8 mouse cellular contexts compared by ENCODE assay signal in the genomic region with DNA sequence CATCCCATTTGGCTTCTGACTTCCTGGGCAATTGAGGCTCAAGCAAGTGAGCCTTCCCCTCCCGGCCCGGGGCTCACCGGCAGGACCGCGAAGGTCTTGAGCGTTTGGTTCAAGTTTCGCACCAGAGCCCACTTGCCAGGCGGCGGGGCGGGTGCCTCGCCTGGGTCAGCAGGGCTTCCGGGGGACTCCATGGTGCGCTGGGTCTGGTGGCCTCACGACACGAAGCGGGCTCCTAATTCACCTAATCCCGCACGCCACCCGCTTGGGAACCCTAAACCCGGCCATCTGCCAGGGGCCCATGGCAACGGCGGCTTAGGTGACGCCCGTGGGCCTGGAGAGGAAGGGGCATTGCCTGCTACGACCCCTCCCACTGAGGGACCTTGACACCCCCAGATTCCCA. TPM values are rescaled to one million over a fixed set of nuclear protein-coding genes. Genes with fewer than 3 reads are reported as not detected.
DNase-seq lines count a peak whose midpoint lies in the region; ATAC-seq and TF ChIP-seq lines count a peak whose summit lies in the region.

No protein-coding gene starts in this region.

- no peaks in the 10 kb centered on the region for H3K36me3 ChIP-seq in testis, adult 2 months (ENCODE audit: control insufficient read depth, insufficient read depth, low read length)
- no peaks in the 10 kb centered on the region for H3K36me3 ChIP-seq in limb, embryonic 15.5 days
- no peaks in the 10 kb centered on the region for H3K36me3 ChIP-seq in stomach, postnatal 0 days (ENCODE audit: control insufficient read depth, insufficient read depth, low read length)

- WGBS in limb, embryonic 15.5 days: 4% methylated on average over 25 of the region's 25 CpGs
- WGBS in stomach, postnatal 0 days: 12% methylated on average over 25 of the region's 25 CpGs

- H3K4me2 ChIP-seq in limb, embryonic 15.5 days: peak overlapping the region; percentile 54
- H3K4me2 ChIP-seq in stomach, postnatal 0 days (replicated peaks; ENCODE audit: low read depth): peak overlapping the region; percentile 45

- peak overlapping the region; percentile 52 for H3K4me3 ChIP-seq in testis, adult 2 months (ENCODE audit: control insufficient read depth, low read depth, low read length)
- H3K4me3 ChIP-seq in limb, embryonic 15.5 days: peak overlapping the region; percentile 28
- H3K4me3 ChIP-seq in stomach, postnatal 0 days (ENCODE audit: low read depth, low read length): peak overlapping the region; percentile 12; the same call in 1 of the 2 replicates

- no peak for TF ChIP-seq POLR2A in testis, adult 2 months (IDR thresholded peaks at IDR 0.05; ENCODE audit: control insufficient read depth, low read depth, low read length)

- peak overlapping the region; percentile 50; the same call in 1 of the 2 replicates for H3K27ac ChIP-seq in testis, adult 2 months (ENCODE audit: control insufficient read depth, insufficient read depth, low read depth, low read length)
- H3K27ac ChIP-seq in limb, embryonic 15.5 days: no peak overlapping the region; the same call in 1 of the 2 replicates
- H3K27ac ChIP-seq in stomach, postnatal 0 days (replicated peaks): no peak overlapping the region

- H3K4me1 ChIP-seq in testis, adult 2 months (ENCODE audit: control insufficient read depth, insufficient read depth, low read length): peaks cover 6% of the 10 kb centered on the region
- peaks cover 17% of the 10 kb centered on the region for H3K4me1 ChIP-seq in limb, embryonic 15.5 days
- no peaks in the 10 kb centered on the region for H3K4me1 ChIP-seq in stomach, postnatal 0 days (replicated peaks; ENCODE audit: control insufficient read depth, insufficient read depth)

- H3K9ac ChIP-seq in limb, embryonic 15.5 days: peak overlapping the region; percentile 23; the same call in 1 of the 2 replicates
- H3K9ac ChIP-seq in stomach, postnatal 0 days (ENCODE audit: low read length): peak overlapping the region; percentile 48; the same call in 1 of the 2 replicates

- H3K27me3 ChIP-seq in testis, adult 2 months (ENCODE audit: control insufficient read depth, insufficient read depth, low read length): no peaks in the 10 kb centered on the region
- peaks cover 19% of the 10 kb centered on the region; the same call in 1 of the 2 replicates for H3K27me3 ChIP-seq in limb, embryonic 15.5 days
- H3K27me3 ChIP-seq in stomach, postnatal 0 days (ENCODE audit: control insufficient read depth, insufficient read depth, low read length): no peaks in the 10 kb centered on the region

- peak; percentile 41 for DNase-seq in embryo, embryonic 11 days
- no peak for DNase-seq in embryo, embryonic 10 days (ENCODE audit: low spot score)
- DNase-seq in testis, postnatal 14 days (ENCODE audit: low spot score): no peak
- DNase-seq in stomach, postnatal 0 days (ENCODE audit: low spot score): no peak
- no peak for DNase-seq in right cerebral cortex, postnatal 14 days
- DNase-seq in yolk sac, embryonic 10.5 days (ENCODE audit: low spot score): no peak

- TF ChIP-seq CTCF in testis, adult 2 months (IDR thresholded peaks at IDR 0.05; ENCODE audit: control insufficient read depth, insufficient read depth, insufficient replicate concordance, low read depth, low read length): no peak
- no peak for TF ChIP-seq CTCF in stomach, postnatal 0 days (IDR thresholded peaks at IDR 0.05; ENCODE audit: low read depth)

- no peaks in the 10 kb centered on the region for H3K9me3 ChIP-seq in limb, embryonic 15.5 days
- H3K9me3 ChIP-seq in stomach, postnatal 0 days (ENCODE audit: control insufficient read depth, low read length): no peaks in the 10 kb centered on the region

- ATAC-seq in limb, embryonic 15.5 days (ENCODE audit: insufficient number of reproducible peaks, low FRiP score, low TSS enrichment, low read depth): no peak
- no peak for ATAC-seq in stomach, postnatal 0 days (ENCODE audit: low FRiP score, low TSS enrichment)

- no peak for TF ChIP-seq EP300 in stomach, postnatal 0 days (optimal IDR thresholded peaks at IDR 0.05)

RNA-seq across cellular contexts. Expression of a gene that starts 8.1 kb away (rescaled TPM):
- polyA plus RNA-seq in testis, adult 2 months (2012; rRNA removed): 98.0 and 110 TPM in 2 replicates
- polyA plus RNA-seq in limb, embryonic 15.5 days (2015; fragmentation: Nextera tagmentation; extraction: Ambion mirVana): 8.0 and 8.1 TPM in 2 replicates
- 2.1 and 2.4 TPM in 2 replicates for polyA plus RNA-seq in stomach, postnatal 0 days (2015; fragmentation: Nextera tagmentation; extraction: Ambion mirVana)

RNA-seq across cellular contexts. Expression of a gene that starts 34.1 kb away (rescaled TPM):
- 0.11 and 0.14 TPM in 2 replicates for polyA plus RNA-seq in testis, adult 2 months (2012; rRNA removed)
- polyA plus RNA-seq in limb, embryonic 15.5 days (2015; fragmentation: Nextera tagmentation; extraction: Ambion mirVana): 0.18 and 0.45 TPM in 2 replicates
- 0.57 and 0.65 TPM in 2 replicates for polyA plus RNA-seq in stomach, postnatal 0 days (2015; fragmentation: Nextera tagmentation; extraction: Ambion mirVana)

Comparison
In these comparisons a context has a peak if more than half of its experiments do, and no peak if none do; other contexts are left out.
1. RNA of a gene that starts 8.1 kb away (polyA plus RNA-seq): 98.0 to 110 TPM in testis, adult 2 months; 8.0 to 8.1 TPM in limb, embryonic 15.5 days and 2.1 to 2.4 TPM in stomach, postnatal 0 days; every median in the first group is over 10 times any median in the second.
2. Peak in every context shown above with its lines, with median percentiles within 50 percentile points of each other: H3K4me3 ChIP-seq.